Mouse (Mus musculus) olfactory bulb, adult 2 months (tissue): ENCODE data around the gene Nr1d2.

ENCODE experiments used
- CTCF ChIP-seq: fragments of 200-500 bp; IDR thresholded peaks from 2 replicates; pipeline ENCODE4 v1.5.1; 2012; ENCODE audit warnings: low read depth, mild to moderate bottlenecking, low read length, moderate library complexity; ENCODE audit not compliant: insufficient read depth
- POLR2A ChIP-seq: fragments of 200-500 bp; IDR thresholded peaks from 2 replicates; pipeline ENCODE4 v1.6.1; 2012; ENCODE audit warnings: mild to moderate bottlenecking, low read depth, low read length, moderate library complexity; ENCODE audit not compliant: insufficient read depth

- TF ChIP-seq CTCF, result no peak
- TF ChIP-seq POLR2A, result no peak
Measured at GRCm38 (mm10) chr14:18233076-18233475, 5.9 kb downstream of the Nr1d2 start.
